Mouse (Mus musculus): ENCODE measurements around the gene AC124502.3.

AC124502.3 gene

DNA sequence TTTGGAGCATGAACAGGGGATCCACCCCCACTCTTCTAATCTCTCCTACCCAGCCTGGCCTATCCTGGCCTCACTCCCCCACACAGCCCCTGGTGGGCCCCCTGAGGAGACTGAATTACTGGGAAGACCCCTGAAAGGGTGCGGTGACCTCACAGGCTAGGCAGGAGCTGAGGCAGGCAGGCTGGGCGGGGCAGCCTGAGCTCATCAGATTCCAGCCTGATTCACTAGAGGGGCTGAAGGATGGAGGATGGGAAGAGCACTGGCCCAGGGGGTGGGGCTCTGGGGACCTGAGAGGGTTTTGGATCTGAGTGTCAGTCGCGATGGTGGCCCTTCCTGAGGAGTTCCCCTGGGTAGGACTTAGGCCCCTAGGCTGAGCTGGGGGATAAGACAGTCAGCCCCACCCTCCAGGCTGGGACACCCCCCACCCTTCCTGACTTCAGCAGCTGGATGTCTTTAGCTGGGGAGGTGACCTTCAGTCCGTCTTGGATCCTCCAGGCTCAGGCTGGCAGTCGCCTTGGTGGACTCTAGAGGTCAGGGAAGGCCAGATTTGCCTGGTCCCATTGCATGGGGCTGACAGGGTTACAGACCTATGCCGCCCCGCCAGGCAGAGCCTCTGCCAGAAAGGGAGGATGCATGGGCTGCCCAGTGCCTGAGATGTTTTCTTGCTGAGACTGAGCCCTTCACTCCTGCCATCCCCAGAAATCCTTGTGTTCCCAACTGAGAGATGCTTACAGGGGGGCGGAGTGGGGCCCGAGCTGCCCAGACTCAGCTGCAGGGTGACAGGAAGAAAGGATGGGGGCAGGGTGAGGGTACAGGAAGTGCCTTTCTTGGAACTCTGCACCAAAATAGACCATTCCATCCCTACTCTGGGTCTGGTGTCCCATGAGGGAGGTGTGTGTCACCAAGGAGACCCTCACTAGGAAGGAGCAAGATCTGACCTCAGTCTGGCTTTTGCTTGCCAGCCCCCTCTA lies 20.4 kb downstream of the AC124502.3 start:
- peak; percentile 80 for DNase-seq (ENCODE audit: low read depth, low spot score)

DNA sequence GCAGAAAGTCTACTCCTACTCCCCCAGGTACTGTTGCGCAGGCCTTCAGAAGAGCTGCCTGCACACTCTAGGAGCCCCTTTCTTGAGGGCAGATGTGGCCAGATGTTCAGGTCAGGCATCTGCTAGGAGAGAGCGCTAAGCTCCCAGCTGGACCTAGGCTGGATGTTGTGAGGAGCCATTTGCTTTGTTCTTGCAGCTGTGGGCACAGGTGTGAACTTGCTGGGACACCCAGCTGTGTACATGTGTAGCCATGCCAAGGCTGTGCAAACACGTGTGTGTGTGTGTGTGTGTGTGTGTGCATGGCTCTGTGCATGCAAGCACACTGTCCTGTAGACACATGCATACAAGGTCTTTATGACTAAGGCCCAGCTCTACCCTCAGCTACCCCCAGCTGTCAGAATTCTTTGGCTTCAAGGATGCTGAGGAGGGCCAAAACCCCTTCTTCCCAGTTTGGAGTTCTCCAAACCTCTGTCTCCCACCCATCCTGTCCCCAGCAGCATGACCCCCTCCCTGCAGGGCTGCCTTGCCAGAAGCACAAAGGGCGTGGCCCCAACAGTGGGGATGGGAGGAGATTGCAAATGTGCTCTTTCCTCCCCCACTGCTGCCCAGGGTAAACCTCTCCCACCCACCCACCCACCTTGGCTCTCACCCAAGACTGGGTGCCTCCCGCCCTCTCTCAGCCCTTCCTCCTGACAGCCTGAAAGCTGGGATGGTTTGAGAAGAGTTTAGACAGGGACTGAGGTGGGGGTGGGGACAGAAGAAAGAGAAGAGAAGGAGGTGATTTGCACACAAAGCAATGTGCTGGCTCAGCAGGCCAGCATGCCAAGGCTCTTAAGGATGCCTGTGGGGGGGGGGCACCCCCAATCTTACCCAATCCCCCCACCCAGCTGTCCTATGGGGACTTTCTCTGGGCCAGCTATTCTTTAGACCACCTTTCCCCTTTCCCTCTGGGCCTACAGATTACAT lies 22.0 kb downstream of the AC124502.3 start:
- peak; percentile 50 for DNase-seq (ENCODE audit: low read depth, low spot score)

DNA sequence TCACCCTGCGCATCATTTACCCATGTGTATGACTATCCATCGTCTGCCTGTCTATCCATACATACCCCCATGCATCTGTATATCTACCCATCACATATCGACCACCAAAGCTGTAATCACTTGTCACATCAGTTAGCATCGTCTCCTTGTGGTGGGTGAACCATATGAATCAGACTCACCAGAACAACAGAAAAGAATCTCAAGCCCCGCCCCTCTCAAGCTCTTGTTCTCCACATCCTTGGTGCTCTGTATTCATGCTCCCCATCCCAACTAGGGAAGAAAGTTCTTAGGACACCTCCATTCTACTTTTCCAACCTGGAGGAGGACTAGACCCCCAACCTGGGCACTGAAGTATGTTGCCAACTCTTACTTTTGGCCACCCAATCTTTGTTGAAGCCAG lies 23.4 kb downstream of the AC124502.3 start:
- no peak for DNase-seq (ENCODE audit: low read depth, low spot score)

DNA sequence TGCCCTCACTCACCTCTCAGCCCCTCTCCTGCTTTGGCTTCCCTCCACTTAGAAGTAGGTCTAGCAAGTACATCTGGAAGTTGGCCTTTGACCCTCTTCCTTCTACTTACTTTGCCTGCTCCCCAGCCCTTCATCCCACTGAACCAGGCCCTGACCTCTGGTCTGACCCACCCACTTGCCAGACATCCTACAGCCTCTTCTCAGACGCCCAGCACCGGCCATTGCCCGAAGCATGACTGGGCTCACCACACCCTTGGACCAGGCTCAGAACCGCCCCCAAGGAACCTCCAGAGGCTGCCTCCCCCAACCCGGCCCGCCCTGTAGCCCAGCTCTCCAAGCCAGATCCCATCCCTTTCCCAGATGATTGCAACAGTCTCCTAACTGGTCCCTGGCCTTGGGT lies 23.8 kb downstream of the AC124502.3 start:
- no peak for DNase-seq (ENCODE audit: low read depth, low spot score)

DNA sequence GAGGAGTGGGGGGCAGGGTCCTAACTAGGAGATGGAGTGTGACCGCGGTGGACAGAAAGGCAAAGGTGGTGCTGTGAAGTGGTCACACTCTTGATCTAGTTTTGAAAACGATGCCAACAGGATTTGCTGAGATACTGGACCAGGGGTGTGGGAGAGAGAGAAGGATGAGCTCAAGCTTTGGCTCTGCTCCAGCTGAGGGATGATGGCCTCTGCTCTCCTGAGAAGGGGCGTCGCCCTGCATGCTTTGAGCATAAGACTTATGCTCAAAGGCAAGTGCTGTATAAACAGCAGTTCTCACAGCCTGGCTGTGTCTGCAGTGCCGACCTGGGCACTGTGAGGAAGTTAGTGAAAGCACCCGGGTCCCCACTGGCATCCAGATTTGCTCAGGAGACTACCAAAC lies 26.4 kb downstream of the AC124502.3 start:
- no peak for DNase-seq (ENCODE audit: low read depth, low spot score)

DNA sequence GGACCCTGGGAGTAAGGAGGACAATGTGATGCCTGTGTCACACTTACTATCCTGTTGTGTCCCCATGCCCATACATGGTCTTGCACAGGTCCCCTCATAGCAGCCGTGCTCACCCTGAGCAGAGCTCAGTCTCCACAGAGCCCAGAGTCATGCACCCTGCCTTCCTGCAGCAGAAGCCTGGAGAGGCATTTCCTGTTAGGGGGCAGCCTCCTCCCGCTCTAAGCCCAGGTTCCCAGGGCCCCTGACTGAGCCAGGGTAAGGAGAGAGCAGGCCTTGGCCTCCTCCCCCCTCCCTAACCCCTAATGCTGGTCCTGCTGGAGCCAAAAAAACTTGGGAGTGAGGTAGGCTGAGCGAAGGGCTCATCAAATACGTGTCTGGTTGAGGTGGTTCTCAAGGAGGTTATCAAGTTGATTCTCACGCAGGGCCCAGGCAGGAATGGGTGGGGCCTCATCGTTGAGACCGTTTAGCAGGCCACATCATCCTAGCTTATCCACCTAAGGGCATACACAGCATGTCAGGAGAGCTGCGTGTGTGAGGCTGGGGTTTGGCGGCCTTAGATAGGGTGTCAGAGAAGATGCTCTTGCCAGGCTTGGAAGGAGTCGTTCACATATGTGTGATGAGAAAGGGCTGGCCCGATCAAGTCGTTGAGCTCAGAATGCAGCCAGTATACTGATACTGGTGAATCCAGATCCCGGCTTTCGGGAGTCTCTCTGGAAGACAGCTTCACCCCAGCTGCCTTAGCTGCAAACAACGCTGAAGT lies 28.5 kb downstream of the AC124502.3 start:
- peak; percentile 33 for DNase-seq (ENCODE audit: low read depth, low spot score)

DNA sequence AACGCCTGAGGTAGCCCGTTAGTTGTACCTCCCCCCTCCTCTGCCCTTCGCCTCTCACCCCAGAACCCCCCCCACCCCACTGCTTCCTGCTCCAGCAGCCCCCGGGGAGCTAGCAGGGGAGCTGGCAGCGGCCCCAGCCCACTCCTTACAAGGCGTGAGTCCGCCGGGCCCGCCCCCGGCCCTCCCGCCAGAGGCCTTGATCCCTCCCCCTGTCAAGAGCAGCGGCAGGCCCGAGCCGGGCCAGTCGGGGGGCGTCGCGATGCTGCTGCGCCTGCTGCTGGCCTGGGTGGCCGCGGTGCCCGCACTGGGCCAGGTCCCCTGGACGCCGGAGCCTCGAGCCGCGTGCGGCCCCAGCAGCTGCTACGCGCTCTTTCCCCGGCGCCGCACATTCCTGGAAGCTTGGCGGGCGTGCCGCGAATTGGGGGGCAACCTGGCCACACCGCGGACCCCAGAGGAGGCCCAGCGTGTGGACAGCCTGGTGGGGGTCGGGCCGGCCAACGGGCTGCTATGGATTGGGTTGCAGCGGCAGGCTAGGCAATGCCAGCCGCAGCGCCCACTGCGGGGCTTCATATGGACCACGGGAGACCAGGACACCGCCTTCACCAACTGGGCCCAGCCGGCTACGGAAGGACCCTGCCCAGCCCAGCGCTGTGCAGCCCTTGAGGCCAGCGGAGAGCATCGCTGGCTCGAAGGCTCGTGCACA lies 29.3 kb downstream of the AC124502.3 start, which contains the start of gene Cd248:
Cd248 (plus strand) TSS at position 212 of the 703 bp plus-strand sequence.
- peak; percentile 54 for DNase-seq (ENCODE audit: low read depth, low spot score)

DNA sequence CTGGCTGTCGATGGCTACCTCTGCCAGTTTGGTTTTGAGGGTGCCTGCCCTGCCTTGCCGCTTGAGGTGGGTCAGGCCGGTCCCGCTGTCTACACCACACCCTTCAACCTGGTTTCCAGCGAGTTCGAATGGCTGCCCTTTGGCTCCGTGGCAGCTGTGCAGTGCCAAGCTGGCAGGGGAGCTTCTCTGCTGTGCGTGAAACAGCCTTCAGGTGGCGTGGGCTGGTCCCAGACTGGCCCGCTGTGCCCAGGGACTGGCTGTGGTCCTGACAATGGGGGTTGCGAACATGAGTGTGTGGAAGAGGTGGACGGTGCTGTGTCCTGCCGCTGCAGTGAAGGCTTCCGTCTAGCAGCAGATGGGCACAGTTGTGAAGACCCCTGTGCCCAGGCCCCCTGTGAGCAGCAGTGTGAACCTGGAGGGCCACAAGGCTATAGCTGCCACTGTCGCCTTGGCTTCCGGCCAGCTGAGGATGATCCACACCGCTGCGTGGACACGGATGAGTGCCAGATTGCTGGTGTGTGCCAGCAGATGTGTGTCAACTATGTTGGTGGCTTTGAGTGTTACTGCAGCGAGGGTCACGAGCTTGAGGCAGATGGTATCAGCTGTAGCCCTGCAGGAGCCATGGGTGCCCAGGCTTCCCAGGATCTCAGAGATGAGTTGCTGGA lies 30.0 kb downstream of the AC124502.3 start:
- DNase-seq (ENCODE audit: low read depth, low spot score): no peak

DNA sequence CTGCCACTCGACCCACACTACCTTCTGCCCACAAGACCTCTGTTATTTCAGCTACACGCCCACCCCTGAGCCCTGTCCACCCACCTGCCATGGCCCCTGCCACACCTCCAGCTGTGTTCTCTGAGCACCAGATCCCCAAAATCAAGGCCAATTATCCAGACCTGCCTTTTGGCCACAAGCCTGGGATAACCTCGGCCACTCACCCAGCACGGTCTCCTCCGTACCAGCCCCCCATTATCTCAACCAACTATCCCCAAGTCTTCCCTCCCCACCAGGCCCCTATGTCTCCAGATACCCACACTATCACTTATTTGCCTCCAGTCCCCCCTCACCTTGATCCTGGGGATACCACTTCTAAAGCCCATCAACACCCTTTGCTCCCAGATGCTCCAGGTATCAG lies 30.8 kb downstream of the AC124502.3 start:
- no peak for DNase-seq (ENCODE audit: low read depth, low spot score)

DNA sequence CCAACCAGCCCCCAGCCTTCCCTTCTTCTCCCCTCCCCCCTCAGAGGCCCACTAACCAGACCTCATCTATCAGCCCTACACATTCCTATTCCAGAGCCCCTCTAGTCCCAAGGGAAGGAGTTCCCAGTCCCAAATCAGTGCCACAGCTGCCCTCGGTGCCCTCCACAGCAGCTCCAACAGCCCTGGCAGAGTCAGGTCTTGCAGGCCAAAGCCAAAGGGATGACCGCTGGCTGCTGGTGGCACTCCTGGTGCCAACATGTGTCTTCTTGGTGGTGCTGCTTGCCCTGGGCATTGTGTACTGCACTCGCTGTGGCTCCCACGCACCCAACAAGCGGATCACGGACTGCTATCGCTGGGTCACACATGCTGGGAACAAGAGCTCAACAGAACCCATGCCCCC lies 31.3 kb downstream of the AC124502.3 start:
- no peak for DNase-seq (ENCODE audit: low read depth, low spot score)

DNA sequence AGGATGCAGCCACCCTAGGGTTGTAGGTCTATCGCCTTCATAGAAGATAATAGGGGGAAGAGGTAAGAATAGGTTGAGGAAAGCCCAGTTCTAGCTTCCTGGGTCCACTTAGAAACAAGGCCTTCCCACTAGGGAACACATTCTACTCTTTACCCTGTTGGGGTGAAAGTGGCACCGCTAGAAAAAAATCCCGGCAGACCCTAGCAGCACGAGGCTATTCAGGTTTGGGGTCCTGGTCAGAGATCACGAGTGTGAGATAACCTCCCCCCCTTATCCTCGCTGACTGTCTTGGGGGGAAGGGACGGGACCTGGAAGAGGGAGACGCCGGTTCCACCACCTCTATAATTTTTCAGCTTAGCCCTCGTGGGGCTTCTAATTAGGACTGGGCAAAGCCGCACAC lies 32.4 kb downstream of the AC124502.3 start:
- DNase-seq (ENCODE audit: low read depth, low spot score): no peak

DNA sequence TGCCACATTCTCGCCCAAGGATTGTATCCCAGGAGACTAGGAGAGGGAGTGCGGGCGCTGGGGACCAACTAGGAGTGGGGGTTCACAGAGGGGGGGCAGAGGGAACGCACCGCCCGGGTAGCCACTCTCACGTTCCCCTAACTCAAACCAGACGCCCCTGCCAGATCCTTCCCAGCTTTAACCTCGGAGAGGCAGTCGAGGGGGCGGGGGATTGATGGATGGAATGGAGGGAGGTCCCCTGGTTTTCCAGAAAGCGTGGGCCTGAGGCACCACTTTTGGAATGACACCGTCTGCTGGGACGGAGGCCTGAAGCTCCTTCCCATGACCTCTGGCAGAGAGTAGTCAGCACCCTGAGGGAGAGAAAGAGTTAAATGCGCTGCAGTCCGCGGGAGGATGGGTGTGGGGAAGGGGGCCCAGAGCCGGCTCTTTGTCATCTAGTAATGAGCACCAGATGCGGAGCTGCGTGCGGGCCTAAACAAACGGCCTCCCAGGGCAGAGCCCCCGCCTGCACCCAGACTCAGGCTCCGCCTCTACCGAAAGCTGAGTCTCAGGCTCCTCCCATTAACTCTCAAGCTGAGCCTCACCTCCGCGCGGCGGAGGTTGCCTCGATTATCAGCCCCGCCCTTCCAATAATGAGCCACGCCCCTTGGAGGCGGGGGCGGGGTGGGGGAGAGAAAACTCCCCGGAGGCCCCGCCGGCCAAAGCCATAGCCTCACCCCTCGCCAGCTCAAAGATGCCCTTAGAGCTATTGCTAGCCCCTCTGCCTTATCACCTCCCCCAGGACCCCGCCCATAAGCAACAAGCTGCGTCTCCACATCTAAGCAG lies 33.1 kb downstream of the AC124502.3 start:
- DNase-seq (ENCODE audit: low read depth, low spot score): peak; percentile 96

DNA sequence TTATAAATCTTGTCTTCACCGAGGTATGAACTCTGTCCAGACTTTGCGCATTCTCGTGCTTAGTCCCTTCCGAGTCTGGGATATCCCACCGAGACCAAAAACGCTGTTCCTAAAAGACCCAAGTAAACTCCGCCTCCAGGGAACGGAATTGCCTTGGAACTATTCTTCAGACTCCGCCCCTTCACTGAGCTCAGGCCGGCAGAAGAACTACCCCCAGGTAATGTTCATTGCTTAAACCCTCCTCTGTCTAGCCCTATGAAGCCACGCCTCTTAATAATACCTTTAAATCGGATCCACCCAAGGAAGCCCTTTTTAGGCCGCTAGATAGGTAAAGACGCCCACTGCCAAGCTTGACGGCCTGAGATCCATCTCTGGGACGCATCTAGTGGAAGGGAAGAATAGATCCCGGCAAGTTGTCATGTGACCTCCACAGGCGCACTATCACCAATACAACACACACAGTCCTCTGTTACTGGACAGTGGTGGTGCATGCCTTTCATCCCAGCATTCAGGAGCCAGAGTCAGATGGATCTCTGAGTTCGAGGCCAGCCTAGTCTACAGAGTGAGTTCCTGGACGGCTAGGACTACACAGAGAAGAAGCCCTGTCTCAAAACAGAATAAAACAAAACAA lies 33.8 kb downstream of the AC124502.3 start:
- DNase-seq (ENCODE audit: low read depth, low spot score): peak; percentile 92

DNA sequence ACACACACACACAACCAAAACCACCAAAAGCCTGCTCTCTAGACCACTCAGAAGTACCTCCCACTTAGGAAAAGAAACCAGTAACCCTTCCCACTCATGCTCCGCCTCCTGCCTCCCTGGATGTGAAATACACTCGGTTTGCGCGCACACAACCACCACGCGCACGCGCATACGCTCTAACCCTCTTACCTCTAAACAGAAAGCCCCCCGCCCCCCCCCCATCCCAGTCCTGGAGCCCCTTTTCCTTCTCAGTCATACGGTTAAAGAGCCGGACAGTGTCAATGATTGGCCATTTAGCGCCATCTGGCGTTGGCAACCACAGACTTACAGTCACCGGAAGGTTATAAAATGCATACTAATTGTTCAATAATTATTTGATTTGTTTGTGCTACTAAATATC lies 34.3 kb downstream of the AC124502.3 start:
- DNase-seq (ENCODE audit: low read depth, low spot score): peak; percentile 89

DNA sequence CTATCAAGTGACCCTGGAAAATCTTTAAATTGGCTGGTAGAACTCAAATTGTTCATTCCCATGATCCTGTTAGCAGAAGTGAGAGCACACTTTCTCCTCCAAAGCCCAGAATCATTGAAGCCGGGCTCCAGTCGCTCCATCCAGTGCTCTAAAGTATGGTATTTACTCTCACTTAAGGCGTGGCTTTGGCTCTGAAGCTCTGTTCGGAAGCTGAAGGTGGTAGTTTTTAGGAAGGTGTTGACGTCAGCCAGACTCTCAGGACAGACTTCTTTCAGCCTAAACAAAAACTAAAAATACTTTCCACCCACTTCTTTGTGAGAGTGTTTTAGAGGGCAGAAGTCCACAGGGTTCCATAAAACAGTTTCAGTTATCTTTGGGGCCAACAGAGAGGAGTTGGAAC lies 34.8 kb downstream of the AC124502.3 start:
- DNase-seq (ENCODE audit: low read depth, low spot score): no peak

DNA sequence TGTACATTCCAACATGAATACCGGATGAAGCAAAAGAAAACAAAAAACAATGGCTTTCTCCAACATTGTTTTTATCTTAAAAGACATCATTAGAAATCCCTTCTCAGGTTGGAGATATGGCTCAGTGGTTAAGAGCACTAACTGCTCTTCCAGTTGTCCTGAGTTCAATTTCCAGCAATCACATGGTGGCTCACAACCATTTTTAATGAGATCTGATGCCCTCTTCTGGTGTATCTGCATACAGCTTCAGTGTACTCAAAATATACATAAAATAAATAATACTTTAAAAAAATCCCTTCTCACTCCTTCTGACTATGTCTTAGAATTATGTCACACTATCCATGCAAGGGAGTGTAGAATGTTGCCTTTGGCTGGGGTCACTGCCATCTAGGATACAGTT lies 40.6 kb downstream of the AC124502.3 start:
- no peak for DNase-seq (ENCODE audit: low read depth, low spot score)

DNA sequence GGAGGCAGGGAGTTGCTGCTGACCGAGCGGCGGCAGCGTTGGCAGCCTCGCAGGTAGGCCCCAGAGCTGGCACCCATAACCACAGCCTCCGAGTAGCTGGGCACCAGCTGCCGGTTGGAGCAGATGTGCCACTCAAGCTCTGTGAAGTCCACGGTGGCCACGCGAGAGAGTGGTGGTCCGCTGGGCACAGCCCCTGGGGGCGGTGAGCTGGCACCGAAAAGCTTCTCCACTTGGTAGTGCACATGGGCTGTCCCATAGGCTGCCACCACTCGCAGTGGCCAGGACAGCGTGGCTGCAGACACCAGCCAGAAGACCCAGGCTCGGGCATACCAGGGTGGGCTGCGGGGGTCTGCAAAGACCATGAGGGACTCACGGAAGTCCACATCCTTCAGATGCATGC lies 43.3 kb downstream of the AC124502.3 start:
- no peak for DNase-seq (ENCODE audit: low read depth, low spot score)

DNA sequence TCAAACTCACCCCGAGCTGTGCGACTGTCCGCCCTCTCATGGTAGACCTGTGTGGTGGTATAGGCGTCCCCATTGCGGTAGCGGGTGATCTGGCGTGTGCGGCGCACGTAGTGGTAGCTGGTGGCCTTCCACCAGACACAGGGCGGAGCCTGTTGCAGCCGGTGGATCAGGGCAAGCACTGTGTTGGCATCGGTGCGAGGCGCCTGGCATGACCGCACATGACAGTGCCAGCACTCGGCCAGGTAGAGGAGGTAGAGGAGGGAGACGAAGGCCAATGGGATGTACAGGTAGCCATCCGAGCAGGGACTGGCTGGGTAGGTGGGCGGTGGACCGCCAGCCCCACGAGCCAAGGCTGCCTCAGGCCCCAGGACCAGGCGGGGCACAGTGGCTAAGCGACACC lies 43.9 kb downstream of the AC124502.3 start:
- DNase-seq (ENCODE audit: low read depth, low spot score): no peak
